In genomic region chr16:33344379-33344778, GRCm38 (mm10) we compare ENCODE assay signal across 8 mouse cellular contexts. TPM values are rescaled to one million over a fixed set of nuclear protein-coding genes. Genes with fewer than 3 reads are reported as not detected.
DNase-seq lines count a peak whose midpoint lies in the region; TF ChIP-seq lines count a peak whose summit lies in the region.

No protein-coding gene starts in this region.

- no peaks in the 10 kb centered on the region; a peak in 1 of 4 replicates for H3K27me3 ChIP-seq in MEL (ENCODE audit: control insufficient read depth in 1 of 2, insufficient read depth in 2 of 2, low read length in 2 of 2)

- H3K4me3 ChIP-seq in MEL (ENCODE audit: control insufficient read depth in 1 of 2, insufficient read depth in 1 of 2, low read depth in 2 of 2, low read length in 2 of 2), result peak overlapping the region; percentile 62 to 98

- peak; percentile 31 to 72 for DNase-seq in adrenal gland, adult (ENCODE audit: inconsistent age in 2 of 2, low spot score in 1 of 2)
- no peak for DNase-seq in adrenal gland, adult 8-10 months
- peak; percentile 54 for DNase-seq in MEL (ENCODE audit: low read depth, low spot score)
- peak; percentile 38 to 53 for DNase-seq in frontal cortex, postnatal 14 days (ENCODE audit: low spot score in 2 of 2)
- peak; percentile 64 to 95 for DNase-seq in left cerebral cortex, postnatal 25 days (ENCODE audit: low spot score in 2 of 2)
- no peak for DNase-seq in yolk sac, embryonic 10.5 days (ENCODE audit: low spot score)
- no peak for DNase-seq in heart, adult 9 months (ENCODE audit: low spot score in 2 of 2)
- DNase-seq in urinary bladder, adult 2 months (ENCODE audit: low spot score), result no peak

- H3K36me3 ChIP-seq in MEL (ENCODE audit: control insufficient read depth in 1 of 2, insufficient read depth in 2 of 2, low read length in 2 of 2), result peaks cover 0 to 3% of the 10 kb centered on the region in 2 experiments; a peak in 2 of 4 replicates

- peaks cover 3 to 8% of the 10 kb centered on the region in 2 experiments; a peak in 2 of 4 replicates for H3K4me1 ChIP-seq in MEL (ENCODE audit: control insufficient read depth in 1 of 2, insufficient read depth in 2 of 2, low read length in 2 of 2)

- H3K9me3 ChIP-seq in MEL (replicated peaks; ENCODE audit: insufficient read depth, low read length), result no peaks in the 10 kb centered on the region

- H3K79me2 ChIP-seq in MEL (ENCODE audit: control insufficient read depth, insufficient read depth, low read length, poor library complexity), result no peaks in the 10 kb centered on the region

- TF ChIP-seq CTCF in MEL (IDR thresholded peaks at IDR 0.05 in 2 of 3, conservative IDR thresholded peaks at IDR 0.05 in 1 of 3; ENCODE audit: control insufficient read depth in 1 of 3, insufficient read depth in 1 of 3, low read depth in 2 of 3, low read length in 3 of 3, poor library complexity in 1 of 3, severe bottlenecking in 1 of 3), result no peak

- TF ChIP-seq RAD21 in MEL (IDR thresholded peaks at IDR 0.05; ENCODE audit: low read depth, low read length), result no peak

- intact Hi-C loops in left cerebral cortex, postnatal 25 days (cut with DNase I), result loop anchor here (1.0 kb wide), 2 partner anchors 22 to 37 kb away; no protein-coding TSS in a partner anchor

- no peak for TF ChIP-seq EP300 in MEL (IDR thresholded peaks at IDR 0.05; ENCODE audit: low read depth in 1 of 2, low read length in 2 of 2)

- H3K27ac ChIP-seq in MEL (ENCODE audit: control insufficient read depth, low read depth, low read length), result no peak overlapping the region

- TF ChIP-seq POLR2A in MEL (IDR thresholded peaks at IDR 0.05; ENCODE audit: control insufficient read depth in 1 of 2, insufficient read depth in 1 of 2, low read depth in 1 of 2, low read length in 2 of 2, poor library complexity in 1 of 2), result no peak

- peak overlapping the region; percentile 5; the same call in 1 of the 2 replicates for H3K9ac ChIP-seq in MEL (ENCODE audit: control insufficient read depth, low read depth, low read length, poor library complexity, severe bottlenecking)

TF ChIP-seq in MEL, 35 proteins besides CTCF, POLR2A, EP300 and RAD21:
- TF ChIP-seq CHD1 (IDR thresholded peaks at IDR 0.05; ENCODE audit: low read depth, low read length) (no peak), E2F4 (IDR thresholded peaks at IDR 0.05; ENCODE audit: borderline replicate concordance, low read depth, low read length) (no peak), TBP (IDR thresholded peaks at IDR 0.05; ENCODE audit: low read depth, low read length) (no peak), SIN3A (IDR thresholded peaks at IDR 0.05; ENCODE audit: low read length) (no peak; the same call in none of the 2 replicates), ETS1 (IDR thresholded peaks at IDR 0.05; ENCODE audit: low read depth, low read length) (no peak), USF1 (IDR thresholded peaks at IDR 0.05; ENCODE audit: low read depth, low read length) (peak; percentile 59; the same call in 1 of the 2 replicates), POLR2AphosphoS2 (IDR thresholded peaks at IDR 0.05; ENCODE audit: low read length) (no peak), MXI1 (IDR thresholded peaks at IDR 0.05; ENCODE audit: low read depth, low read length) (peak; percentile 73; the same call in 1 of the 2 replicates), POLR2AphosphoS5 (IDR thresholded peaks at IDR 0.05; ENCODE audit: borderline replicate concordance, low read depth, low read length) (no peak)

RNA-seq across cellular contexts. Expression of gene Zfp148, which starts 36.3 kb away (rescaled TPM):
- 10 to 100 TPM; 52.2 to 82.0 (median 73.8) TPM for total RNA-seq in adrenal gland, adult 8-10 months (2022)
- 14.8 and 15.6 TPM in 2 replicates for total RNA-seq in MEL (2012; rRNA removed)
- 10 to 100 TPM; 19.2 to 22.2 TPM for polyA plus RNA-seq in MEL (2012; ENCODE audit: insufficient read depth in 1 of 2, insufficient read length in 2 of 2, low read depth in 1 of 2, low replicate concordance in 2 of 2, missing spikeins in 1 of 2)
- total RNA-seq in left cerebral cortex, postnatal 25 days (2021), result 100 to 1,000 TPM; 142 to 153 TPM
- 19.4 and 21.4 TPM in 2 replicates for polyA plus RNA-seq in urinary bladder, adult 2 months (2012; rRNA removed)

Comparison
In these comparisons a context has a peak if more than half of its experiments do, and no peak if none do; other contexts are left out.
1. DNase-seq: peak in adrenal gland, adult (2 of 2), MEL (single experiment), frontal cortex, postnatal 14 days (2 of 2) and left cerebral cortex, postnatal 25 days (2 of 2); none in adrenal gland, adult 8-10 months (single experiment), yolk sac, embryonic 10.5 days (single experiment), heart, adult 9 months (0 of 2) and urinary bladder, adult 2 months (single experiment).